Mouse (Mus musculus): ENCODE measurements around the gene Ift46.
"Not testable (repeated sequence)": the region's sequence is repeated elsewhere in the genome, so short reads cannot be mapped to it uniquely, and the experiment has no call there.

The Ift46 gene

GRCm38 (mm10) chr9:44734524-44735494 is 32.9 kb upstream of the Ift46 start, which contains the start of gene Phldb1:
Phldb1 (minus strand) TSS chr9:44735198.
- peak; percentile 34; the same call in 1 of the 2 replicates for ATAC-seq (ENCODE audit: insufficient number of reproducible peaks, low FRiP score, low TSS enrichment)

GRCm38 (mm10) chr9:44735886-44736285 is 31.8 kb upstream of the Ift46 start:
- no peak for ATAC-seq (ENCODE audit: insufficient number of reproducible peaks, low FRiP score, low TSS enrichment)

GRCm38 (mm10) chr9:44736301-44736700 is 31.4 kb upstream of the Ift46 start:
- ATAC-seq (ENCODE audit: insufficient number of reproducible peaks, low FRiP score, low TSS enrichment) = no peak

- ATAC-seq (ENCODE audit: insufficient number of reproducible peaks, low FRiP score, low TSS enrichment) = no peak
Observed at GRCm38 (mm10) chr9:44737240-44737949, 30.3 kb upstream of the Ift46 start.

GRCm38 (mm10) chr9:44740663-44741192 is 27.0 kb upstream of the Ift46 start:
- no peak for ATAC-seq (ENCODE audit: insufficient number of reproducible peaks, low FRiP score, low TSS enrichment)

GRCm38 (mm10) chr9:44745371-44745770 is 22.3 kb upstream of the Ift46 start:
- no peak for ATAC-seq (ENCODE audit: insufficient number of reproducible peaks, low FRiP score, low TSS enrichment)

- no peak for ATAC-seq (ENCODE audit: insufficient number of reproducible peaks, low FRiP score, low TSS enrichment)
Observed at GRCm38 (mm10) chr9:44746666-44747065, 21.0 kb upstream of the Ift46 start.

GRCm38 (mm10) chr9:44747341-44747740 is 20.4 kb upstream of the Ift46 start:
- no peak for ATAC-seq (ENCODE audit: insufficient number of reproducible peaks, low FRiP score, low TSS enrichment)

GRCm38 (mm10) chr9:44748473-44748872 is 19.2 kb upstream of the Ift46 start:
- no peak for ATAC-seq (ENCODE audit: insufficient number of reproducible peaks, low FRiP score, low TSS enrichment)

GRCm38 (mm10) chr9:44760873-44761272 is 6.8 kb upstream of the Ift46 start:
- ATAC-seq (ENCODE audit: insufficient number of reproducible peaks, low FRiP score, low TSS enrichment) = no peak

GRCm38 (mm10) chr9:44768029-44768394 is 304 bp downstream of the Ift46 start:
- not testable (repeated sequence) for ATAC-seq (ENCODE audit: insufficient number of reproducible peaks, low FRiP score, low TSS enrichment)

GRCm38 (mm10) chr9:44771376-44771775 is 3.7 kb downstream of the Ift46 start:
- ATAC-seq (ENCODE audit: insufficient number of reproducible peaks, low FRiP score, low TSS enrichment) = no peak

- ATAC-seq (ENCODE audit: insufficient number of reproducible peaks, low FRiP score, low TSS enrichment) = no peak
Observed at GRCm38 (mm10) chr9:44772392-44772749, 4.7 kb downstream of the Ift46 start.

- peak; percentile 96 for ATAC-seq (ENCODE audit: insufficient number of reproducible peaks, low FRiP score, low TSS enrichment)
Observed at GRCm38 (mm10) chr9:44772750-44773651, 5.3 kb downstream of the Ift46 start.

- ATAC-seq (ENCODE audit: insufficient number of reproducible peaks, low FRiP score, low TSS enrichment) = no peak
Observed at GRCm38 (mm10) chr9:44792842-44793241, 25.1 kb downstream of the Ift46 start.

- no peak for ATAC-seq (ENCODE audit: insufficient number of reproducible peaks, low FRiP score, low TSS enrichment)
Observed at GRCm38 (mm10) chr9:44798298-44798697, 30.6 kb downstream of the Ift46 start.

- peak; percentile 85 for ATAC-seq (ENCODE audit: insufficient number of reproducible peaks, low FRiP score, low TSS enrichment)
Observed at GRCm38 (mm10) chr9:44799102-44799957, 31.6 kb downstream of the Ift46 start, which contains the start of gene Tmem25. Tmem25 (minus strand) TSS chr9:44799307.

GRCm38 (mm10) chr9:44799958-44800324 is 32.2 kb downstream of the Ift46 start:
- no peak for ATAC-seq (ENCODE audit: insufficient number of reproducible peaks, low FRiP score, low TSS enrichment)

GRCm38 (mm10) chr9:44801669-44802068 is 34.0 kb downstream of the Ift46 start:
- no peak for ATAC-seq (ENCODE audit: insufficient number of reproducible peaks, low FRiP score, low TSS enrichment)
